Mouse (Mus musculus) stomach, postnatal 0 days (tissue): ENCODE measurements around the gene Ica1. TPM values are rescaled to one million over a fixed set of nuclear protein-coding genes. Genes with fewer than 3 reads are reported as not detected.

Experiments used
- ATAC-seq: fragments of 200-750 bp; cut with Nextera tagmentation; 2 replicates; pipeline ENCODE4 v1.8.0; 2017; ENCODE audit not compliant: low FRiP score, low TSS enrichment
- DNase-seq: peaks from one replicate; pipeline ENCODE4 v3.0.0-alpha.2; 2016; ENCODE audit warnings: low spot score
- H3K27ac ChIP-seq: fragments of 300-500 bp; sonication (generic); replicated peaks from 2 replicates; pipeline ENCODE4 v1.5.1; 2014; ENCODE audit warnings: mild to moderate bottlenecking, control low read depth
- H3K27me3 ChIP-seq: fragments of 300-500 bp; sonication (generic); 2 replicates; pipeline ENCODE4 v1.6.1; 2014; ENCODE audit warnings: low read length; ENCODE audit not compliant: control insufficient read depth, insufficient read depth
- H3K36me3 ChIP-seq: fragments of 300-500 bp; sonication (generic); 2 replicates; pipeline ENCODE4 v1.6.1; 2014; ENCODE audit warnings: low read length, mixed read lengths; ENCODE audit not compliant: control insufficient read depth, insufficient read depth
- H3K4me1 ChIP-seq: fragments of 300-500 bp; sonication (generic); replicated peaks from 2 replicates; pipeline ENCODE4 v1.6.1; 2014; ENCODE audit warnings: antibody characterized with exemption; ENCODE audit not compliant: control insufficient read depth, insufficient read depth
- H3K4me2 ChIP-seq: fragments of 300-500 bp; sonication (generic); replicated peaks from 2 replicates; pipeline ENCODE4 v1.6.1; 2014; ENCODE audit warnings: low read depth, mild to moderate bottlenecking, control low read depth, moderate library complexity
- H3K4me3 ChIP-seq: fragments of 300-500 bp; sonication (generic); 2 replicates; pipeline ENCODE4 v1.5.1; 2014; ENCODE audit warnings: low read depth, low read length, control low read depth
- H3K9ac ChIP-seq: fragments of 300-500 bp; sonication (generic); 2 replicates; pipeline ENCODE4 v1.6.1; 2014; ENCODE audit warnings: mild to moderate bottlenecking, low read length, control low read depth, mixed read lengths
- H3K9me3 ChIP-seq: fragments of 300-500 bp; sonication (generic); 2 replicates; pipeline ENCODE4 v1.6.1; 2016; ENCODE audit warnings: low read length; ENCODE audit not compliant: control insufficient read depth
- CTCF ChIP-seq: IDR thresholded peaks from 2 replicates; pipeline ENCODE4 v1.5.1; 2016; ENCODE audit warnings: antibody characterized with exemption, low read depth, mild to moderate bottlenecking, moderate library complexity
- EP300 ChIP-seq: optimal IDR thresholded peaks from 2 replicates; pipeline ENCODE3; 2016; ENCODE audit warnings: antibody characterized with exemption
- WGBS: fragments of 180-500 bp; shearing (Covaris S2); extraction: QIAGEN DNeasy Blood & Tissue Kit; methylation state at CpG from one replicate; pipeline ENCODE4 v1.1.7; 2014; 5-methylcytosine and 5-hydroxymethylcytosine counted together
- polyA plus RNA-seq: library from polyadenylated mRNA; unstranded; fragments of >200 nt; fragmentation: Nextera tagmentation; extraction: Ambion mirVana; gene quantifications from 2 replicates; pipeline ENCODE4 v1.2.1, GENCODE M21; 2015

Gene Ica1
- polyA plus RNA-seq, 1 experiment from 2014 or later = 44.7 TPM

DNA sequence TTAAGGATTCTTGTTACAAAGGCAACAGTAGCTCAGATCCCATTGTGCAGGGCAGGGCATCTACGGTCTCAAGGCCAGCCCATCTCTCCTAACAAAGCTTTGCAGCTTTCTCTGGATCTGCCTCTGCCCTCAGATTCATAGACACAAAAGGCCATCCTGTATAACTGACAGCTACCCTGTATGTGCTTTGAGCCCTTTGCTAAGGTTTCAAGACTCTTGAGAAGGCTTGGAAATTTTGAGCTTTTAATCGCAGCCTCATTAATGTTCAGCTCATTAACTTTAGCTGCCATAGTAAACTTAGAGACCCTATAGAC, 24.6 kb downstream of the Ica1 start:
- no peak overlapping the region for H3K4me3 ChIP-seq
- H3K36me3 ChIP-seq = no peaks in the 10 kb centered on the region
- no peak overlapping the region for H3K9ac ChIP-seq
- DNase-seq = no peak
- H3K4me1 ChIP-seq = no peaks in the 10 kb centered on the region
- H3K27ac ChIP-seq = peak overlapping the region; percentile 3; the same call in 1 of the 2 replicates
- H3K4me2 ChIP-seq = no peak overlapping the region
- no peaks in the 10 kb centered on the region for H3K27me3 ChIP-seq
- TF ChIP-seq CTCF (no peak), EP300 (no peak)
- WGBS = 73% methylated on average over 2 of the region's 2 CpGs
- no peaks in the 10 kb centered on the region for H3K9me3 ChIP-seq
- ATAC-seq = no peak

DNA sequence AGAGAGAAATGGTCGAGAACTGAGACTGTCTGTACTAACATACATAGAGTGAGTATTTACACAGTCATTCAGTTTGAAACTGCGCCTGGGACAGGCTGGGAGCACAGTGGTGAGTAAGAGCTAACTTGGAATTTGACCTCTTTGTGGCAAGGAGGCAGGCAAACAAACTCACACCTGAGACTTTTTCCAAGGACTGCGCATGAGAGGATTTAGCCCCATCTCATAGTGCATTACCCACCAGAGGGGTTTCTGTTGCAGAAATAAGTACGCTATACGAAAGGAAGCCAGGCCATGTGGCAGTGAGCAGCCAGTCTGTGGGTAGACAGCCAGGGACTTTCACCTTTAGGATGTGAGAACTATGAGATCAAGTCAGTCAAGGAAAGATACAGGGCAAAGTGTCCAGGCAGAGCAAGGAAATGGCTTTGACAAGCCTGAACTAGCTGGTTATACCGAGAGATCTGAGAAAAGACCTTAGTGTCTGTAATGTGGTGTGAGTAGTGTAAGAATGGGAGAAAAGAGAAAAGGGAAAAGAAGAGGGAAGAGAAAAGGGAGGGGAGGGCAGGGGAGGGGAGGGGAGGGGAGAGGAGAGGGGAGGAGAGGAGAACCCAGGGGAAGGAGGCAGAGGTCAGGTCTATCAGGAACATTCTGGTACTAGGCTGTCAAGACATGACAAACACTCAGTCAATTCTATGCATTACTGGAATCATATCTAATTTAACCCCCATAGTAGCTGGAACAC, 25.1 kb downstream of the Ica1 start:
- DNase-seq = peak; percentile 67
- peak; percentile 98 for ATAC-seq
- no peak overlapping the region for H3K4me2 ChIP-seq
- no peak overlapping the region for H3K9ac ChIP-seq
- WGBS = 41% methylated on average over 6 of the region's 6 CpGs
- no peaks in the 10 kb centered on the region for H3K27me3 ChIP-seq
- no peak for TF ChIP-seq EP300
- H3K9me3 ChIP-seq = no peaks in the 10 kb centered on the region
- no peak overlapping the region for H3K4me3 ChIP-seq
- peak overlapping the region; percentile 74 for H3K27ac ChIP-seq
- no peaks in the 10 kb centered on the region for H3K36me3 ChIP-seq
- H3K4me1 ChIP-seq = no peaks in the 10 kb centered on the region

DNA sequence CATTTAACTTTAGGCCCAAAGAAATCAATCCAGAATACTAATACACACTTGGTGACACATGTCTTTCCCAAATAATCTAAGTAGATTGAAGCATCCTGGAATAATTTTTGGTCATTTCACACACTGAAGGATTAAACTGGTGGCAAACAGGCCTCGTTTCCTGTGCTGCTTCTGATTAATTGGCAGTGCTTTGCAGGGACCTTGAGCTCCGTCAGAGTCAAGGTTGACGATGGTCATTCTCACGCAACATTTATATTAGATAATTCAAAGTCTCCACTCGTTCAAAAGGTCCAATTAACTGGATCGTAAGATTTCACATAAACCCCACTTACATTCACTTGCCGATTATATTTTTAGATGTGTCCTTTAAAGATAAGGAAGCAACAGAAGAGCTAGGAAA, 33.4 kb downstream of the Ica1 start:
- no peak overlapping the region for H3K27ac ChIP-seq
- H3K4me3 ChIP-seq = no peak overlapping the region
- ATAC-seq (no peak), DNase-seq (no peak)
- no peak for TF ChIP-seq EP300
- no peak for TF ChIP-seq CTCF
- no peaks in the 10 kb centered on the region for H3K4me1 ChIP-seq
- H3K36me3 ChIP-seq = no peaks in the 10 kb centered on the region
- no peak overlapping the region for H3K4me2 ChIP-seq
- H3K27me3 ChIP-seq = no peaks in the 10 kb centered on the region
- no peak overlapping the region for H3K9ac ChIP-seq
- no peaks in the 10 kb centered on the region for H3K9me3 ChIP-seq
- 83% methylated on average over 7 of the region's 7 CpGs for WGBS

DNA sequence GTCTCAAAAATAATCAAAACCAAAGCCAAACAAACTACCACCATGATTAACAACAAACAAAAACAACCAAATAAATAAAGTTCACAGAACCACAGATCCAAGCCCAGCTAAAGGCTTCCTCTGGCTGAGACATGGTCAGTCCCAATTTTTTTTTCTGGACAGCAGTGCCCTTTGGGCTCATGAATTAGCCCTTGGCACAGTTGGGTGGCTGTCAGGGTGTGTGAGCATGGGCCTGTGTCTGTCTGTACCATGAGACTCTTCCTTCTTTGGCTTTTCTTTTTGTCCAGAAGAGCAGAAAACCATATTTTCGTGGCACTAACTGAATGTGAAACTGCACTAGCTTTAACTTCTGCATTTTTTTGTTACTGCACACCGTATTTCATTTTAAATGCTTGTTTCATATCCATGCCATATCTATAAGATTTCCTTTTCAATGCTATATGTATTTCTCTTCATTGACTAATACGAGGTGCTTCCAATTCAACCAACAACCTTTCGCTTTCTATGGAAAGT, 34.0 kb downstream of the Ica1 start:
- TF ChIP-seq CTCF (no peak), EP300 (no peak)
- Histone ChIP-seq H3K27me3 (no peaks in the 10 kb centered on the region), H3K4me3 (no peak overlapping the region), H3K4me2 (no peak overlapping the region), H3K9me3 (no peaks in the 10 kb centered on the region), H3K27ac (no peak overlapping the region), H3K9ac (no peak overlapping the region), H3K36me3 (no peaks in the 10 kb centered on the region), H3K4me1 (no peaks in the 10 kb centered on the region)
- ATAC-seq (no peak), DNase-seq (no peak)
- WGBS = 86% methylated on average over 4 of the region's 4 CpGs

DNA sequence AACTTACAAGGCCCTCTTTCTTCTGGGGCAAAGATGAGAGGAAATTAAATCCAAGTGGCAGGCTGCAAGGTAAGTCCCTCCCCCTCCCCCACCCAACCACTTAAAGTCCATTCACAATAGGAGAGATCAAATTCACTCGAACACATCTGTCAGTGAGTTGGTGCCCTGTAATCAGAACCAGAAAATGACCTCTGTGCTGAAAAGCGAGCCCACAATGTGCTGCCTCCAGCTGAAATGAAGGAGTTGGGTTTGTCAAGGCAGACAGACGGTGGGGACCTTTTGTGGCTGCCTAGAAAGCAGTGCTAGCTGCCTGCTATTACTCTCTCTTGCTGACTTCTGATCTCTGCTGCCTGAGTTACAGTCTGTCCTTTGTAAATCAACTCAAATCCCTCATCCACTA, 35.8 kb downstream of the Ica1 start:
- 54% methylated on average over 3 of the region's 3 CpGs for WGBS
- H3K36me3 ChIP-seq = no peaks in the 10 kb centered on the region
- no peaks in the 10 kb centered on the region for H3K4me1 ChIP-seq
- DNase-seq = no peak
- H3K4me2 ChIP-seq = no peak overlapping the region
- TF ChIP-seq CTCF (no peak), EP300 (no peak)
- H3K4me3 ChIP-seq = no peak overlapping the region
- no peaks in the 10 kb centered on the region for H3K9me3 ChIP-seq
- H3K27ac ChIP-seq = no peak overlapping the region
- ATAC-seq = no peak
- no peak overlapping the region for H3K9ac ChIP-seq
- no peaks in the 10 kb centered on the region for H3K27me3 ChIP-seq

DNA sequence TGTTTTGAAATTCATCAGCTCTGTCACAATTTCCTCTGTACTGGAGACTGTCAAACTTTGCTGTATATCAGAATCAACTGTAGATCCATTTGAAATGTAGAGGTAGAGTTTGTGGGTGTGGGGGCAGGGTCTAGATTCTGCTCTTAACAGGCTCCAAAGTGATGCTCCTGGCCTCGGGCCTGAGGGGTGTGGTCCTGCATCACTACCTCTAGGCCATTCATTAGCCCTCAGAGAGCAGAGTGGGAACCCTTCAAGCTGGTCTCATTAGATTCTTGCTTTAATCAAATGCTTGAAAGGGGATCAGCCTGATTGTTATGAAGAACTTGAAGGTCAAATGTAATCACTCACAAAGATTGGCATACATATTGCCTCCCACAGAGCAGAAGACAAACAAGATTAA, 36.6 kb downstream of the Ica1 start:
- Histone ChIP-seq H3K27me3 (no peaks in the 10 kb centered on the region), H3K36me3 (no peaks in the 10 kb centered on the region), H3K27ac (no peak overlapping the region), H3K9me3 (no peaks in the 10 kb centered on the region), H3K4me2 (no peak overlapping the region), H3K9ac (no peak overlapping the region), H3K4me1 (no peaks in the 10 kb centered on the region), H3K4me3 (no peak overlapping the region)
- no peak for ATAC-seq
- WGBS = 31% methylated on average over 1 of the region's 1 CpGs
- DNase-seq = no peak
- TF ChIP-seq EP300 = no peak
- TF ChIP-seq CTCF = no peak
